ENCODE assay signal across 8 mouse cellular contexts in genomic region chr9:49184786-49185185, GRCm38 (mm10).
"Had no signal": no experiment of that assay in that cellular context is flagged by ENCODE, and none has a peak within 500 bp of the region (broad histone marks: within the 10 kb centered on the region; RNA-seq: fewer than 3 reads in every experiment).

No protein-coding gene starts in this region.

- DNase-seq: kidney, postnatal 10 days; kidney, postnatal 4 days; lung, adult 2 months; lung, postnatal 10 days; right cerebral cortex, adult 18-20 months; right cerebral cortex, postnatal 25 days; thymus, adult 18-20 months; thymus, postnatal 14 days had no signal
